Mouse (Mus musculus): ENCODE measurements at regions not wholly inside any gene's neighbourhood (a gene's known extent, or its start where the extent isn't known, plus 50 kb on each side); places are given as distances from the start of the nearest gene placed in this dataset.

DNA sequence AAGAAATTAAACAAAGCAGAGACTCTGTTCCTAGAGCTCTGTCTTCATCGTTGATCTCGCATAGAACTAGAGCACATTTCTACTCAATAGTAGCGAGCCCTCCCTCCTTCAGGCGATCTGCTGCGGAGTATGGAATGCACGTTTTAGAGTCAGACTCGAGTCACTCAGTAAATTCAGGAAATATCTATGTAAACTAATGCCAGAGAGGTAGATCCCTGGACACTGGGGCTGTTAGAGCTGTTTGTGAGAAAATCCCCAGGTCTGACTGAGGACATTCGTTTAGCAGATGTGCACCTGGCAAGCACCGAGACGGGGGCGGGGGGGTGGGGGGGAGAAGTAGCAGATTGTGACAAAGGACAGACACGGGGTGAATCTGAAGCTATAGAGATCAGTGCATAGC is 226.0 kb upstream of the Dkk2 start:
- H3K27me3 ChIP-seq (replicated peaks; ENCODE audit: control insufficient read depth, insufficient read depth, low read length): no peaks in the 10 kb centered on the region
- H3K9me3 ChIP-seq (ENCODE audit: control insufficient read depth, low read length): no peaks in the 10 kb centered on the region
- H3K27ac ChIP-seq (ENCODE audit: low read length): no peak overlapping the region
- no peak overlapping the region for H3K9ac ChIP-seq (ENCODE audit: low read depth, low read length)
- 0 out of 2 replicates have a peak overlapping the region, but pooled peaks have one; percentile 9 for H3K4me2 ChIP-seq (ENCODE audit: low read depth, low read length)
- no peaks in the 10 kb centered on the region; the same call in 1 of the 2 replicates for H3K4me1 ChIP-seq (ENCODE audit: control insufficient read depth, insufficient read depth, low read length)
- no peaks in the 10 kb centered on the region for H3K36me3 ChIP-seq (ENCODE audit: control insufficient read depth, insufficient read depth, low read length)
- H3K4me3 ChIP-seq (ENCODE audit: low read length): no peak overlapping the region
- 42% methylated on average over 12 of the region's 12 CpGs for WGBS
- ATAC-seq: peak; percentile 44

DNA sequence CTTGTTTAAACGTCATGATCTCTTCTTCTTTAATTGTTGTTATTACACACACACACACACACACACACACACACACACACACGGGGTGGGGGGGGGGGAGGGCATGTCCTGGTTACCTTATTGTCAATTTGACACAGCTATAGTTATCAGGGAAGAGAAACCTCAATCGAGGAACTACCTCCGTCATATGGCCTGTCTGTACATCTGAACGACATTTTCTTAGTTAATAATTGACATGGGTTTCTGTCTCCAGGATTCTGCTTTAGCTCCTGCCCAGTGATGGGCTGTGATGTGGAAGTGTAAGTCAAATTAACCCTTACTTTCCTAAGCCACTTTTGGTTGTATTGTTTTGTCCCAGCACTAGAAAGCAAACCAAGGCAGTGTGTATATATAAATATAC is 220.0 kb upstream of the Dkk2 start:
- ATAC-seq: peak; percentile 84
- H3K4me1 ChIP-seq (ENCODE audit: control insufficient read depth, insufficient read depth, low read length): no peaks in the 10 kb centered on the region
- 38% methylated on average over 5 of the region's 5 CpGs for WGBS
- H3K27ac ChIP-seq (ENCODE audit: low read length): no peak overlapping the region
- no peak overlapping the region for H3K9ac ChIP-seq (ENCODE audit: low read depth, low read length)
- H3K36me3 ChIP-seq (ENCODE audit: control insufficient read depth, insufficient read depth, low read length): no peaks in the 10 kb centered on the region
- no peaks in the 10 kb centered on the region for H3K27me3 ChIP-seq (replicated peaks; ENCODE audit: control insufficient read depth, insufficient read depth, low read length)
- no peak overlapping the region for H3K4me2 ChIP-seq (ENCODE audit: low read depth, low read length)
- no peak overlapping the region for H3K4me3 ChIP-seq (ENCODE audit: low read length)
- H3K9me3 ChIP-seq (ENCODE audit: control insufficient read depth, low read length): no peaks in the 10 kb centered on the region

DNA sequence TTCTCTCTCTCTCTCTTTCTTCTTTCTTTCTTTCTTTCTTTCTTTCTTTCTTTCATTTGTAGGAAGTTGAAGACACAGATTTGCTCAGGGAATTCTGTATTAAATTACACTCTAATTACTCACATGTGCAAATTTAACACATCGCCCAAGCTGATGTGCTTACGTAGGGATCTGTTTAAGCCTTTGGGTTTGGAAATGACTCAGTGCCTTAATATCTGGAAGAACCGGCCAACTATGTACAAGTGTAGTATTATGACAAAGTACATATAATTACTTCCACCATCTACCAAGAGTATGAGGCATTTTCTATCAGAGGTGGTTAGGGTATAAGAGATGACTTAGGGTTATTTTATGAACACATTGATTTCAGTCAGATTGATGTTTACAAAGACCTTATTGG is 217.8 kb upstream of the Dkk2 start:
- H3K4me1 ChIP-seq (ENCODE audit: control insufficient read depth, insufficient read depth, low read length): no peaks in the 10 kb centered on the region
- no peaks in the 10 kb centered on the region for H3K36me3 ChIP-seq (ENCODE audit: control insufficient read depth, insufficient read depth, low read length)
- no peak overlapping the region for H3K4me2 ChIP-seq (ENCODE audit: low read depth, low read length)
- H3K27ac ChIP-seq (ENCODE audit: low read length): no peak overlapping the region
- no peak overlapping the region for H3K4me3 ChIP-seq (ENCODE audit: low read length)
- no peak for ATAC-seq
- H3K27me3 ChIP-seq (replicated peaks; ENCODE audit: control insufficient read depth, insufficient read depth, low read length): no peaks in the 10 kb centered on the region
- no peak overlapping the region for H3K9ac ChIP-seq (ENCODE audit: low read depth, low read length)
- 91% methylated on average over 3 of the region's 3 CpGs for WGBS
- H3K9me3 ChIP-seq (ENCODE audit: control insufficient read depth, low read length): no peaks in the 10 kb centered on the region

DNA sequence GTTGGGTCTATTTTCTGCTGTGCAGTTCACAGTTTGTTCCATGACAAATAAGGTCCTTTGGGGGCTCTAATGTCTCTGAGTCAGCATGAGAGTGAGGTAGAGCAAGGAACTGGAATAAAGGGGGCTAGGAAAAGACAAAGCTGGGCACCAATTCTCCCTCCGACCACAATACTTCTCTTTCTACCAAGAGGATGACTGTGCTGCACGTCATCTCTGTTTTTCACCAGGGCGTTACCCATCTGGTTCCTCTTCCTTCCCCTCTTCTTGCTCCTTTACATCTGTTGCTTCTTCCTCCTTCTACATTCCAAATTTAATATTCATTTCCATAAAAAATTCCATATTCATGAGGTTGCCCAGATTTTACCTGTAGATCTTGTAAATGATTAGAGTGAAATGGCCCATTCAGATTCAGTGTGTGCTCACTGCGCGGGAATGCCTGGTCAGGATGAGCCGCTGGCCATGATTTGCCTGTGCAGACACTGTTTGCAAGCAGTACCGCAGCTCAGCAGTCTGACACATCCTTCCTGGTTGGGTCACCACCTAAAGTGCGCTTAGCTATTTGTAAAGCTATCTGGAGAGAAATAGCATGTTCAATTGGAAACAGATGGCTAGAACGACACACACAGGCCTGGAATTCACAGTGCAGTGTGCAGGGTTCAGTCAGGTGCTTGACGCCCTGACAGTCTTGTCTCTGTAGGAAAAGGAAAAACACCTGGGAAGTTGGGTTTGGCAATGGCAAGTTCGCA is 216.7 kb upstream of the Dkk2 start:
- H3K36me3 ChIP-seq (ENCODE audit: control insufficient read depth, insufficient read depth, low read length): no peaks in the 10 kb centered on the region
- H3K27me3 ChIP-seq (replicated peaks; ENCODE audit: control insufficient read depth, insufficient read depth, low read length): no peaks in the 10 kb centered on the region
- H3K9ac ChIP-seq (ENCODE audit: low read depth, low read length): no peak overlapping the region
- 76% methylated on average over 11 of the region's 11 CpGs for WGBS
- no peak overlapping the region for H3K27ac ChIP-seq (ENCODE audit: low read length)
- no peaks in the 10 kb centered on the region for H3K9me3 ChIP-seq (ENCODE audit: control insufficient read depth, low read length)
- no peaks in the 10 kb centered on the region for H3K4me1 ChIP-seq (ENCODE audit: control insufficient read depth, insufficient read depth, low read length)
- no peak overlapping the region for H3K4me3 ChIP-seq (ENCODE audit: low read length)
- H3K4me2 ChIP-seq (ENCODE audit: low read depth, low read length): no peak overlapping the region
- no peak for ATAC-seq

DNA sequence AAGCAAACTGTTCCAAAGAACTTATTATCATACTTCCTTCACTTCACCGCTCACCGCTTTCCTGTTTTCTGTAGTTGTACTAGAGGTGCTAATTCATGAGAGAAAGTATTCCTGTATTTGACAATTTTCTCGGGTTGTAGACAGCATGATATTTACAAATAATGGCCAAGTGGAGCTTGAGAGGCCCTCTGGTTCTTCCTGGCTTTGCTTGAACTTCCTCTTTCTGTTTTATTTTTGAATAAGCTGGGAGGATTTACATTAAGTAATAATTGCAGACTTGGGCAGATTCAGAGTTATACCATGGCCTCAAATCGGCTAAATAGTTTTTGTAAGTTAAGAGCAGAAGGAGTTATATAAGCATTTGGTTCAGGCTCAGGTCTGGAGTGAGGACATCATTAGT is 215.8 kb upstream of the Dkk2 start:
- ATAC-seq: no peak
- 63% methylated on average over 4 of the region's 4 CpGs for WGBS
- no peaks in the 10 kb centered on the region for H3K4me1 ChIP-seq (ENCODE audit: control insufficient read depth, insufficient read depth, low read length)
- no peaks in the 10 kb centered on the region for H3K9me3 ChIP-seq (ENCODE audit: control insufficient read depth, low read length)
- H3K4me2 ChIP-seq (ENCODE audit: low read depth, low read length): no peak overlapping the region
- no peak overlapping the region for H3K9ac ChIP-seq (ENCODE audit: low read depth, low read length)
- H3K27me3 ChIP-seq (replicated peaks; ENCODE audit: control insufficient read depth, insufficient read depth, low read length): no peaks in the 10 kb centered on the region
- H3K36me3 ChIP-seq (ENCODE audit: control insufficient read depth, insufficient read depth, low read length): no peaks in the 10 kb centered on the region
- no peak overlapping the region for H3K27ac ChIP-seq (ENCODE audit: low read length)
- no peak overlapping the region for H3K4me3 ChIP-seq (ENCODE audit: low read length)

DNA sequence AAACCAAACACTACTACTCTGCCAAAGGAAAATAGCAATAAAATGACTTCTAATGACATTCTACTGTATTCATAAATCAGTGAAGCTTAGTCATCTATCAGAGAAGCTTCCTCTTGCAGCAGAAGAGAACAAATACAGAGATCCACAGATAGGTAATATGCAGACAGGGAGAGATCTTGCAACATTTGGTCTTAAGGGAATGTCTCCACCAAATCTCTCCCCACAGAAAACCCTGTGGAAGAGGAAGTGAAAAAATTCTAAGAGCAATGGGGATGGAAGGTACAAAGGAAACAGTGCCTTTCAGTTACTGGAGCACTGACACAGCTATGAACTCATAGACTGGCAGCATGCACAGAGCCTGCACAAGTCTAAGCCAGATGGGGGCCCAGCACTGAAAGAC is 202.4 kb upstream of the Dkk2 start:
- Histone ChIP-seq H3K4me3 (ENCODE audit: low read length) (no peak overlapping the region), H3K27ac (ENCODE audit: low read length) (no peak overlapping the region), H3K9me3 (ENCODE audit: control insufficient read depth, low read length) (no peaks in the 10 kb centered on the region), H3K4me1 (ENCODE audit: control insufficient read depth, insufficient read depth, low read length) (no peaks in the 10 kb centered on the region), H3K9ac (ENCODE audit: low read depth, low read length) (no peak overlapping the region), H3K36me3 (ENCODE audit: control insufficient read depth, insufficient read depth, low read length) (no peaks in the 10 kb centered on the region), H3K4me2 (ENCODE audit: low read depth, low read length) (no peak overlapping the region), H3K27me3 (replicated peaks; ENCODE audit: control insufficient read depth, insufficient read depth, low read length) (no peaks in the 10 kb centered on the region)
- ATAC-seq: no peak

DNA sequence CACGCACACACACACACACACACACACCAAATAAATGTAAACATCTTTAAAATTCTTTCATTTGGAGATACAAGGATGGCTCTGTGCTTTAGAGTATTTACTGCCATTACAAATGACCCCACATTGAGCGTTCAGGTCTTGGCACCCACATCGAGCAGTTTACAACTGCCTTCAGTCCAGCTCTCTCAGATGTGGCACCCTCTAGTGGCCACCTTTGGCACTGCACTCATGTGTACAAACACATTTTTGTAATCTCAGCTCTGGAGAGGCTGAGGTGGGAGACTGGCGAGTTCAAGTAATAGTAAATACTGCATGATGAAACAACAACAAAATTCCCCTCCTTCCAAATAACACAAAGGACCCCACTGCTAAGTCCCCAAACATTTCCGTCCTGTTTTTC is 198.6 kb upstream of the Dkk2 start:
- Histone ChIP-seq H3K27me3 (replicated peaks; ENCODE audit: control insufficient read depth, insufficient read depth, low read length) (no peaks in the 10 kb centered on the region), H3K9me3 (ENCODE audit: control insufficient read depth, low read length) (no peaks in the 10 kb centered on the region), H3K27ac (ENCODE audit: low read length) (no peak overlapping the region), H3K4me3 (ENCODE audit: low read length) (no peak overlapping the region), H3K9ac (ENCODE audit: low read depth, low read length) (no peak overlapping the region), H3K4me1 (ENCODE audit: control insufficient read depth, insufficient read depth, low read length) (no peaks in the 10 kb centered on the region), H3K4me2 (ENCODE audit: low read depth, low read length) (no peak overlapping the region), H3K36me3 (ENCODE audit: control insufficient read depth, insufficient read depth, low read length) (no peaks in the 10 kb centered on the region)
- no peak for ATAC-seq
- WGBS: 89% methylated on average over 5 of the region's 5 CpGs

DNA sequence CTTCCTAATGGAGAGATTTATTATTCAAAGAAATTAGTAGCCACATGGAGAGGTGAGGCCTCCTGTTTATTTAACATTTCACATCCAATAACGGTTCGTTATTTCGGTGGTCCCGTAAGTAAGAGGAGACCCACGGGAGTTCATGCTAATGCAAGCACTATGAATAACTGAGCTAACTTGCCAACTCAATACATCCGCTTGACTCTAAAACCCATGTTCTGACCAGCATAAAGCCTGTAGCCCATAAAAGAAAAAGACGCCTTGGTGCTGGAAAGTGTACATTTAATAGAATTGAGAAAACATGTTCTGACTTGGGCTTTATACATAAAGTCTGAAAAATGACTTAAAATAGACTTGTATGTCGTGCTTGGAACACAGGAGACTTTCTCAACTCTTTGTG is 198.1 kb upstream of the Dkk2 start:
- H3K4me3 ChIP-seq (ENCODE audit: low read length): no peak overlapping the region
- no peaks in the 10 kb centered on the region for H3K4me1 ChIP-seq (ENCODE audit: control insufficient read depth, insufficient read depth, low read length)
- WGBS: 88% methylated on average over 8 of the region's 8 CpGs
- no peaks in the 10 kb centered on the region for H3K9me3 ChIP-seq (ENCODE audit: control insufficient read depth, low read length)
- no peak overlapping the region for H3K4me2 ChIP-seq (ENCODE audit: low read depth, low read length)
- ATAC-seq: no peak
- H3K9ac ChIP-seq (ENCODE audit: low read depth, low read length): no peak overlapping the region
- no peaks in the 10 kb centered on the region for H3K36me3 ChIP-seq (ENCODE audit: control insufficient read depth, insufficient read depth, low read length)
- H3K27me3 ChIP-seq (replicated peaks; ENCODE audit: control insufficient read depth, insufficient read depth, low read length): no peaks in the 10 kb centered on the region
- no peak overlapping the region for H3K27ac ChIP-seq (ENCODE audit: low read length)

DNA sequence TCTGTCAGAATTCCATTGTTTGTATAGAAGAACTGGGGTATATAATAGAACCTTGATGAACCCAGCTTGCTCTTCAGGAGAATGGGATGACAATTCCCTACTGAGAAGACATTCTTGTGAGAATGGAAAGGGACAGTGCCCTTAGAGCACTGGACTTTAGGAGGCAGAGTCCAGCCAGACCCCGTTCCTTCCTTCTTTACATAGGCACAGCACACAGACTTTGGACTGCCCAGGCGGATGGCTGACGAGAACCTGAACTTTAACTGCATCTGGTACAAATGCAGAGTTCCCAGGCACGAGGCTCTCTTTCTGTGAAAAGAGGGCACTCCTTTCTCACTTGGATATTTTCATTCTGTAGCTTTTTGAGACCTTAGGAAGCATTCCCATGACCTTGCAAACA is 197.4 kb upstream of the Dkk2 start:
- no peak overlapping the region for H3K27ac ChIP-seq (ENCODE audit: low read length)
- H3K4me2 ChIP-seq (ENCODE audit: low read depth, low read length): no peak overlapping the region
- H3K4me3 ChIP-seq (ENCODE audit: low read length): no peak overlapping the region
- no peaks in the 10 kb centered on the region for H3K36me3 ChIP-seq (ENCODE audit: control insufficient read depth, insufficient read depth, low read length)
- ATAC-seq: no peak
- H3K4me1 ChIP-seq (ENCODE audit: control insufficient read depth, insufficient read depth, low read length): no peaks in the 10 kb centered on the region
- 62% methylated on average over 4 of the region's 4 CpGs for WGBS
- H3K9ac ChIP-seq (ENCODE audit: low read depth, low read length): no peak overlapping the region
- no peaks in the 10 kb centered on the region for H3K27me3 ChIP-seq (replicated peaks; ENCODE audit: control insufficient read depth, insufficient read depth, low read length)
- no peaks in the 10 kb centered on the region for H3K9me3 ChIP-seq (ENCODE audit: control insufficient read depth, low read length)

DNA sequence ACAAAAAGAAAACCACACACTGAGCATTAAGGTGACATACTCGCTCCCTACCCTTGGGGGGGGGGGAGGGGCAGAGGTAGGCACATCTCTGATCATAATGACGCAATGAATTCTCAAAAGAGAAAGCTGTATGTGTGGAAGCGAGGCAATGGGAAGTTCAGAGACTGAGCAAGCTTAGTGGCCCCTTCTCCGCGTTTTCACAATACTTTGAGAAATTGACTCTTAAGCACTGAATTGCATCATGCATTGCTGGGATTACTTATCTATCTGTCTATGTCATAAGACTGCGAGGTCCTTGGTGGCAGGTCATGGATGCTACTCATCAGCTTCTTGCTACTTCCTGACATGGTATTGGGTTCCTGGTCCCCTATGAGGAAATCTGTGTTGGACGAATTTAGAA is 193.2 kb upstream of the Dkk2 start:
- Histone ChIP-seq H3K27me3 (replicated peaks; ENCODE audit: control insufficient read depth, insufficient read depth, low read length) (no peaks in the 10 kb centered on the region), H3K9ac (ENCODE audit: low read depth, low read length) (no peak overlapping the region), H3K4me2 (ENCODE audit: low read depth, low read length) (no peak overlapping the region), H3K4me1 (ENCODE audit: control insufficient read depth, insufficient read depth, low read length) (no peaks in the 10 kb centered on the region), H3K9me3 (ENCODE audit: control insufficient read depth, low read length) (no peaks in the 10 kb centered on the region), H3K27ac (ENCODE audit: low read length) (no peak overlapping the region), H3K4me3 (ENCODE audit: low read length) (no peak overlapping the region), H3K36me3 (ENCODE audit: control insufficient read depth, insufficient read depth, low read length) (no peaks in the 10 kb centered on the region)
- ATAC-seq: no peak
- WGBS: 85% methylated on average over 7 of the region's 7 CpGs

Measured in intestine, embryonic 16.5 days (tissue).